Mouse (Mus musculus) thymus, postnatal 36 days (tissue): Measurements from ENCODE around the gene Olfr918.

Experiments
- DNase-seq, 2 experiments: peaks; one replicate each; pipeline ENCODE4 v3.0.0; 2022; ENCODE audit warnings: mixed read lengths in 2 of 2

Olfr918 gene

GRCm38 (mm10) chr9:38674501-38674900 lies at the start of gene Olfr918:
TSS of gene Olfr918 (minus strand) at chr9:38674601.
- no peak for DNase-seq

GRCm38 (mm10) chr9:38724044-38724443 lies 49.6 kb upstream of the Olfr918 start:
- no peak for DNase-seq

- no peak for DNase-seq
Measured at GRCm38 (mm10) chr9:38718927-38719441, 44.6 kb upstream of the Olfr918 start.

GRCm38 (mm10) chr9:38718102-38718501 lies 43.7 kb upstream of the Olfr918 start, which contains the start of gene Vwa5a:
TSS of gene Vwa5a (plus strand) at chr9:38718268.
- DNase-seq, result no peak

- no peak for DNase-seq
Measured at GRCm38 (mm10) chr9:38672887-38673286, 1.5 kb downstream of the Olfr918 start.

DNA sequence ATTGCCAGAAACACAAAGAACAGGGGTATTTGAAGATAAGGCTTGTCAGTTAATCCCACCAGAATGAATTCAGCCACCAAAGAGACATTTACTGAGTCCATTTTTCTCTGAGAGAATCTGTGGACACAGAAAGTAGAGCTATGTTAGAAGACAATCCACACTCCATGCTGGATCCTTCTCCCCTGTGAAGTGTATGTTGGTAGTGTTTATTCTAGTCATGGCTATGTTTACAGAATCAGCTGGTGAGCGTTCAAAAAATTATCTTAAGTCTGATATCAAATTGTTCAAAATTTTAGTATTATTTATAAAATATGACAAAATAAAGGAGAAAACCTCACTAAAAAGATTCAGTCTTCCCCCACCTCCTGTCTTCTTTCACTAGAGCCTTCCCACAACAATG lies 8.7 kb downstream of the Olfr918 start, which contains the start of gene Olfr917:
Gene Olfr917 (minus strand): TSS at position 101 of the 400 bp plus-strand sequence.
- no peak for DNase-seq

DNA sequence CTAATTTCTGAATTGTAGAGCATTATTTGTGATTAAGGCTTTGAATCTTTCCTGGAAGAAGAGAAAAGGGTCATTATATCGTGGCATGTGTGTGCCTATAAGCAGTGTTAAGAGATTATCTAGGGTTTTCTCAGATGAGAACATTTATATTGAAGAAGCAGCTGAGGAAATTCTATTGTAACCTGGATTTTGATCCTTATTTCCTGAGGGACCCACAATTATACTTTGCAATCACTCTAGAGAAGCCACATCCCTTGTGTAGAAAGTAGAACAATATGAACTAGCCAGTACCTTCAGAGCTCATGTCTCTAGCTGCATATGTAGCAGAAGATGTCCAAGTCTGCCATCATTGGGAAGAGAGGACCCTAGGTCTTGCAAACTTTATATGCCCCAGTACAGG lies 14.6 kb downstream of the Olfr918 start, which contains the start of gene Olfr916:
Gene Olfr916 (minus strand): TSS at position 101 of the 400 bp plus-strand sequence.
- no peak for DNase-seq

GRCm38 (mm10) chr9:38632406-38632805 lies 42.0 kb downstream of the Olfr918 start:
- no peak for DNase-seq
